In the genomic region with DNA sequence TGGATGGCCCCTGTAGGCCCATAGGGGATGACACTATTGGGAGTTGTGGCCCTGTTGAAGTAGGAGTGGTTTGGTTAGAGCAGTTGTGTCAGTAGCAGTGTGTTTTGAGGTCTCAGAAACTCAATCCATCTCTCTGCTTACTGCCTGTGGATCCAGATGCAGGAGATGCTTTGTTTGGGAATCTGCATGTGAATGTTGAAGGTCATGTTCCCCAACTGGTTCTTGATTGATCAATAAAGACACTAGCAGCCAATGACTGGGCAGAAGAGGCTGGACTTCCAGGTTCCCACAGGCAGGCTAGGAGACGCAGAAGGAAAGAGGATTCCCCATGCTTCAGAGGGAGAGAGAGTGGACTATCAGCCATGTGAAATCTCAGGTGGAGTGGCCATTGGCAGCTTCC, we compare ENCODE assay signal across 29 mouse cellular contexts.
"Had no signal": no experiment of that assay in that cellular context is flagged by ENCODE, and none has a peak within 500 bp of the region (broad histone marks: within the 10 kb centered on the region; RNA-seq: fewer than 3 reads in every experiment).

No protein-coding gene starts in this region.

- H3K9ac ChIP-seq: limb, embryonic 12.5 days; limb, embryonic 13.5 days; limb, embryonic 15.5 days; liver, embryonic 12.5 days; liver, embryonic 13.5 days; liver, embryonic 14.5 days; liver, embryonic 15.5 days; liver, postnatal 0 days; lung, embryonic 14.5 days; lung, embryonic 15.5 days; midbrain, embryonic 12.5 days; midbrain, embryonic 13.5 days; midbrain, embryonic 15.5 days had no signal

- H3K36me3 ChIP-seq: limb, embryonic 10.5 days; limb, embryonic 12.5 days; limb, embryonic 13.5 days; limb, embryonic 15.5 days; liver, embryonic 12.5 days; liver, embryonic 13.5 days; liver, embryonic 15.5 days; lung, embryonic 15.5 days; midbrain, embryonic 10.5 days; midbrain, embryonic 12.5 days; midbrain, embryonic 13.5 days; midbrain, embryonic 15.5 days had no signal

- H3K9me3 ChIP-seq: limb, embryonic 10.5 days; limb, embryonic 12.5 days; limb, embryonic 13.5 days; limb, embryonic 15.5 days; liver, embryonic 12.5 days; liver, embryonic 13.5 days; liver, embryonic 15.5 days; lung, embryonic 15.5 days; megakaryocyte, embryonic 14.5 days; midbrain, embryonic 10.5 days; midbrain, embryonic 12.5 days; midbrain, embryonic 13.5 days; midbrain, embryonic 15.5 days had no signal

- H3K4me1 ChIP-seq: limb, embryonic 10.5 days; limb, embryonic 12.5 days; limb, embryonic 13.5 days; limb, embryonic 15.5 days; liver, embryonic 12.5 days; liver, embryonic 13.5 days; liver, embryonic 15.5 days; lung, embryonic 15.5 days; megakaryocyte, embryonic 14.5 days; midbrain, embryonic 10.5 days; midbrain, embryonic 12.5 days; midbrain, embryonic 13.5 days; midbrain, embryonic 15.5 days had no signal

- H3K27ac ChIP-seq: limb, embryonic 10.5 days; limb, embryonic 12.5 days; limb, embryonic 13.5 days; limb, embryonic 15.5 days; liver, embryonic 12.5 days; liver, embryonic 13.5 days; liver, embryonic 14.5 days; liver, embryonic 15.5 days; lung, embryonic 15.5 days; macrophage; midbrain, embryonic 10.5 days; midbrain, embryonic 12.5 days; midbrain, embryonic 13.5 days; midbrain, embryonic 15.5 days had no signal

- H3K4me3 ChIP-seq: limb, embryonic 10.5 days; limb, embryonic 12.5 days; limb, embryonic 13.5 days; limb, embryonic 15.5 days; liver, embryonic 12.5 days; liver, embryonic 13.5 days; liver, embryonic 15.5 days; lung, embryonic 15.5 days; megakaryocyte, embryonic 14.5 days; midbrain, embryonic 10.5 days; midbrain, embryonic 12.5 days; midbrain, embryonic 13.5 days; midbrain, embryonic 15.5 days; myocyte had no signal

- DNase-seq: left cerebral cortex, postnatal 4 days; liver; liver, embryonic 13.5 days; liver, postnatal 0 days; lung, adult 18-20 months; lung, adult 2 months; lung, embryonic 14.5 days; lung, postnatal 10 days; lung, postnatal 14 days; lung, postnatal 36 days; lung, postnatal 4 days; midbrain, embryonic 14.5 days had no signal

- ATAC-seq: liver, embryonic 12.5 days; liver, postnatal 0 days; lung, postnatal 0 days; midbrain, embryonic 13.5 days; midbrain, embryonic 15.5 days; midbrain, embryonic 16.5 days had no signal
